In the genomic region with DNA sequence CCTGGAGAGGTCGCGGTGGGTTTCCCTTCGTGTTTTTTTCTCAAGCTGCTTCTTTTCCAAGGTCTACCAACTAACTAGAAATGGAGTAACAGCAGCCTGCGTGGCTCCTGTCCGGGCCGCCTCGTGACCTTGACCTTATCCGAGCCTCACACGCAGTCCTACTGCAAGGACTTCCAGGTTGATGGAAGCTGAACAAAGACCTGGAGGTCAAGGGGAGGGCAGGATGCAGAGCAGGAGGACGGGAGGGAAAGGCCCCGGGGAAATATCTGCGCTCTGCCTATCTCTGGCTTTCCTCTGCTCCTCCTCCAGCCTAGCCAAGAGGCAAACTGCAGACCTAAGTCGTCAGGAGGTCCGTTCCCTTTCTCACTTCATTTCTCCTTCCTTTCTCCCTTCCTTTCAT, we compare ENCODE assay signal across 17 mouse cellular contexts. TPM values are rescaled to one million over a fixed set of nuclear protein-coding genes. Genes with fewer than 3 reads are reported as not detected.
DNase-seq lines count a peak whose midpoint lies in the region; ATAC-seq and TF ChIP-seq lines count a peak whose summit lies in the region.
"Had no signal": no experiment of that assay in that cellular context is flagged by ENCODE, and none has a peak within 500 bp of the region (broad histone marks: within the 10 kb centered on the region; RNA-seq: fewer than 3 reads in every experiment).

No protein-coding gene starts in this region.

- peak overlapping the region; percentile 26; the same call in 1 of the 2 replicates for H3K27ac ChIP-seq in heart, embryonic 10.5 days
- no peak overlapping the region for H3K27ac ChIP-seq in kidney, embryonic 14.5 days (ENCODE audit: low read depth, low read length)
- H3K27ac ChIP-seq in limb, embryonic 10.5 days: no peak overlapping the region
- H3K27ac ChIP-seq in lung, postnatal 0 days (ENCODE audit: low read length): no peak overlapping the region
- H3K27ac ChIP-seq: forebrain, embryonic 12.5 days had no signal

- peak overlapping the region; percentile 20; the same call in 1 of the 2 replicates for H3K4me2 ChIP-seq in kidney, embryonic 14.5 days (replicated peaks; ENCODE audit: low read depth, low read length)
- H3K4me2 ChIP-seq in lung, postnatal 0 days (replicated peaks; ENCODE audit: low read depth, low read length): no peak overlapping the region
- H3K4me2 ChIP-seq: forebrain, embryonic 12.5 days had no signal

- WGBS in heart, embryonic 10.5 days: 11% methylated on average over 14 of the region's 14 CpGs
- 11% methylated on average over 14 of the region's 14 CpGs for WGBS in kidney, embryonic 14.5 days
- WGBS in limb, embryonic 10.5 days: 14% methylated on average over 14 of the region's 14 CpGs
- WGBS in lung, postnatal 0 days: 11% methylated on average over 14 of the region's 14 CpGs

- H3K4me3 ChIP-seq in heart, embryonic 10.5 days: peak overlapping the region; percentile 45
- no peak overlapping the region for H3K4me3 ChIP-seq in kidney, embryonic 14.5 days (ENCODE audit: low read length)
- H3K4me3 ChIP-seq in limb, embryonic 10.5 days: peak overlapping the region; percentile 22; the same call in 1 of the 2 replicates
- H3K4me3 ChIP-seq in lung, postnatal 0 days (ENCODE audit: low read depth, low read length): no peak overlapping the region
- H3K4me3 ChIP-seq: forebrain, embryonic 12.5 days had no signal

- TF ChIP-seq EP300 in lung, postnatal 0 days (IDR thresholded peaks at IDR 0.05): no peak

- intact Hi-C loops in heart, postnatal 10 days (cut with DNase I): no loop called here

- TF ChIP-seq CTCF in lung, postnatal 0 days (IDR thresholded peaks at IDR 0.05): no peak

- H3K4me1 ChIP-seq in heart, embryonic 10.5 days: peaks cover 8% of the 10 kb centered on the region
- no peaks in the 10 kb centered on the region for H3K4me1 ChIP-seq in kidney, embryonic 14.5 days (ENCODE audit: control insufficient read depth, insufficient read depth, low read length)
- H3K4me1 ChIP-seq in limb, embryonic 10.5 days: peaks cover 29% of the 10 kb centered on the region
- H3K4me1 ChIP-seq in lung, postnatal 0 days (ENCODE audit: insufficient read depth, low read depth, low read length): no peaks in the 10 kb centered on the region
- H3K4me1 ChIP-seq: forebrain, embryonic 12.5 days had no signal

- no peak overlapping the region for H3K9ac ChIP-seq in kidney, embryonic 14.5 days (ENCODE audit: low read depth, low read length)
- H3K9ac ChIP-seq in lung, postnatal 0 days (replicated peaks; ENCODE audit: low read depth): no peak overlapping the region
- H3K9ac ChIP-seq: forebrain, embryonic 12.5 days had no signal

- H3K9me3 ChIP-seq in heart, embryonic 10.5 days: no peaks in the 10 kb centered on the region
- H3K9me3 ChIP-seq in kidney, embryonic 14.5 days (ENCODE audit: control insufficient read depth, low read length): no peaks in the 10 kb centered on the region
- H3K9me3 ChIP-seq in limb, embryonic 10.5 days (replicated peaks): no peaks in the 10 kb centered on the region
- H3K9me3 ChIP-seq in lung, postnatal 0 days (ENCODE audit: low read length): no peaks in the 10 kb centered on the region
- H3K9me3 ChIP-seq: forebrain, embryonic 12.5 days had no signal

- DNase-seq in heart, embryonic 10.5 days (ENCODE audit: low spot score): no peak
- DNase-seq in heart, postnatal 10 days: no peak
- DNase-seq in kidney, postnatal 10 days: no peak
- peak; percentile 90 for DNase-seq in ZHBTc4 (ENCODE audit: low read depth, low spot score)
- DNase-seq in limb, embryonic 10.5 days (ENCODE audit: low spot score): no peak
- no peak for DNase-seq in lung, postnatal 0 days (ENCODE audit: low spot score)
- DNase-seq: cerebellum, postnatal 25 days; kidney, adult 9 months; retina, postnatal 1 day; thymus, postnatal 25 days had no signal

- ATAC-seq in kidney, embryonic 14.5 days (ENCODE audit: low FRiP score, low TSS enrichment): no peak
- no peak for ATAC-seq in lung, postnatal 0 days
- no peak for ATAC-seq in frontal cortex, adult (ENCODE audit: low TSS enrichment)

- no peaks in the 10 kb centered on the region for H3K36me3 ChIP-seq in heart, embryonic 10.5 days
- no peaks in the 10 kb centered on the region for H3K36me3 ChIP-seq in kidney, embryonic 14.5 days (ENCODE audit: control insufficient read depth, insufficient read depth, low read length)
- H3K36me3 ChIP-seq in limb, embryonic 10.5 days: no peaks in the 10 kb centered on the region
- H3K36me3 ChIP-seq in lung, postnatal 0 days (ENCODE audit: insufficient read depth, low read length): no peaks in the 10 kb centered on the region
- H3K36me3 ChIP-seq: forebrain, embryonic 12.5 days had no signal

- H3K27me3 ChIP-seq in heart, embryonic 10.5 days (ENCODE audit: insufficient read depth, poor library complexity, severe bottlenecking): peaks cover 39% of the 10 kb centered on the region
- H3K27me3 ChIP-seq in kidney, embryonic 14.5 days (ENCODE audit: control insufficient read depth, insufficient read depth, low read length): peaks cover 8% of the 10 kb centered on the region; the same call in 1 of the 2 replicates
- peaks cover 37% of the 10 kb centered on the region for H3K27me3 ChIP-seq in limb, embryonic 10.5 days (ENCODE audit: low read depth, poor library complexity, severe bottlenecking)
- peaks cover 13% of the 10 kb centered on the region; the same call in 1 of the 2 replicates for H3K27me3 ChIP-seq in lung, postnatal 0 days (replicated peaks; ENCODE audit: insufficient read depth, low read length)

RNA-seq across cellular contexts. Expression of a gene that starts 18.9 kb away (rescaled TPM):
- polyA plus RNA-seq in heart, embryonic 10.5 days (2016; fragmentation: Nextera tagmentation; extraction: Ambion mirVana): not detected in 2 replicates
- not detected for total RNA-seq in heart, postnatal 10 days (2021)
- not detected in 2 replicates for polyA plus RNA-seq in kidney, embryonic 14.5 days (2014; fragmentation: Nextera tagmentation; extraction: Ambion mirVana)
- 0.16 TPM in 1 of 2 replicates, not detected in the other for polyA plus RNA-seq in limb, embryonic 10.5 days (2016; fragmentation: Nextera tagmentation; extraction: Ambion mirVana)
- not detected in 2 replicates for polyA plus RNA-seq in lung, postnatal 0 days (2015; fragmentation: Nextera tagmentation; extraction: Ambion mirVana)
- total RNA-seq: gastrocnemius, adult 8-10 months; left cerebral cortex, adult 18-20 months; megakaryocyte progenitor cell, adult 5-6 weeks had no signal
- polyA plus RNA-seq: liver, embryonic 16.5 days had no signal

Comparison
In these comparisons a context has a peak if more than half of its experiments do, and no peak if none do; other contexts are left out.
1. H3K4me3 ChIP-seq: peak in heart, embryonic 10.5 days (single experiment) and limb, embryonic 10.5 days (single experiment); none in kidney, embryonic 14.5 days (single experiment) and lung, postnatal 0 days (single experiment).